Mouse (Mus musculus) stomach, embryonic 16.5 days (tissue): Measurements from ENCODE around the gene Tdgf1. TPM values are rescaled to one million over a fixed set of nuclear protein-coding genes. Genes with fewer than 3 reads are reported as not detected.

ENCODE experiments used
- ATAC-seq: fragments of 200-750 bp; cut with Nextera tagmentation; 2 replicates; pipeline ENCODE4 v1.8.0; 2017; ENCODE audit warnings: moderate number of reproducible peaks, moderate TSS enrichment; ENCODE audit not compliant: insufficient read depth, low FRiP score
- H3K27ac ChIP-seq: fragments of 300-500 bp; sonication (generic); 2 replicates; pipeline ENCODE4 v1.5.1; 2014; ENCODE audit warnings: low read length
- H3K27me3 ChIP-seq: fragments of 300-500 bp; sonication (generic); 2 replicates; pipeline ENCODE4 v1.6.1; 2014; ENCODE audit warnings: low read length, control low read depth, mixed read lengths; ENCODE audit not compliant: control insufficient read depth, insufficient read depth
- H3K36me3 ChIP-seq: fragments of 300-500 bp; sonication (generic); 2 replicates; pipeline ENCODE4 v1.6.1; 2014; ENCODE audit warnings: low read length; ENCODE audit not compliant: control insufficient read depth, insufficient read depth
- H3K4me1 ChIP-seq: fragments of 300-500 bp; sonication (generic); 2 replicates; pipeline ENCODE4 v1.6.1; 2014; ENCODE audit warnings: low read length, control low read depth, mixed read lengths; ENCODE audit not compliant: control insufficient read depth, insufficient read depth
- H3K4me2 ChIP-seq: fragments of 300-500 bp; sonication (generic); 2 replicates; pipeline ENCODE4 v1.6.1; 2014; ENCODE audit warnings: low read depth, low read length, mixed read lengths
- H3K4me3 ChIP-seq: fragments of 300-500 bp; sonication (generic); replicated peaks from 2 replicates; pipeline ENCODE4 v1.5.1; 2014; ENCODE audit warnings: mild to moderate bottlenecking, low read length
- H3K9ac ChIP-seq: fragments of 300-500 bp; sonication (generic); 2 replicates; pipeline ENCODE4 v1.6.1; 2014; ENCODE audit warnings: low read length
- H3K9me3 ChIP-seq: fragments of 300-500 bp; sonication (generic); replicated peaks from 2 replicates; pipeline ENCODE4 v1.6.1; 2016; ENCODE audit warnings: low read length, control low read depth; ENCODE audit not compliant: control insufficient read depth
- WGBS: fragments of 180-500 bp; shearing (Covaris S2); extraction: QIAGEN DNeasy Blood & Tissue Kit; methylation state at CpG from one replicate; pipeline ENCODE4 v1.1.7; 2014; 5-methylcytosine and 5-hydroxymethylcytosine counted together
- polyA plus RNA-seq: library from polyadenylated mRNA; unstranded; fragments of >200 nt; fragmentation: Nextera tagmentation; extraction: Ambion mirVana; gene quantifications from 2 replicates; pipeline ENCODE4 v1.2.1, GENCODE M21; 2015

Gene Tdgf1
- polyA plus RNA-seq, 1 experiment from 2014 or later: not detected

- Histone ChIP-seq H3K4me3 (no peak overlapping the region), H3K27ac (no peak overlapping the region), H3K9me3 (no peaks in the 10 kb centered on the region), H3K4me2 (no peak overlapping the region), H3K36me3 (no peaks in the 10 kb centered on the region), H3K4me1 (no peaks in the 10 kb centered on the region), H3K27me3 (no peaks in the 10 kb centered on the region), H3K9ac (no peak overlapping the region)
- ATAC-seq: no peak
- WGBS: 91% methylated on average over 5 of the region's 5 CpGs
Measured at GRCm38 (mm10) chr9:110985541-110985940, 39.6 kb upstream of the Tdgf1 start.

GRCm38 (mm10) chr9:110984096-110984495 is 38.1 kb upstream of the Tdgf1 start:
- Histone ChIP-seq H3K4me3 (no peak overlapping the region), H3K27me3 (no peaks in the 10 kb centered on the region), H3K27ac (no peak overlapping the region), H3K9me3 (no peaks in the 10 kb centered on the region), H3K4me2 (no peak overlapping the region), H3K4me1 (no peaks in the 10 kb centered on the region), H3K9ac (no peak overlapping the region), H3K36me3 (no peaks in the 10 kb centered on the region)
- ATAC-seq: no peak
- WGBS: 90% methylated on average over 9 of the region's 9 CpGs

- WGBS: 67% methylated on average over 4 of the region's 4 CpGs
- H3K9me3 ChIP-seq: no peaks in the 10 kb centered on the region
Measured at GRCm38 (mm10) chr9:110982351-110982750, 36.4 kb upstream of the Tdgf1 start.

GRCm38 (mm10) chr9:110979411-110979810 is 33.5 kb upstream of the Tdgf1 start:
- Histone ChIP-seq H3K9me3 (no peaks in the 10 kb centered on the region), H3K27ac (no peak overlapping the region), H3K36me3 (no peaks in the 10 kb centered on the region), H3K4me1 (no peaks in the 10 kb centered on the region), H3K4me2 (no peak overlapping the region), H3K9ac (no peak overlapping the region), H3K4me3 (no peak overlapping the region), H3K27me3 (no peaks in the 10 kb centered on the region)
- no peak for ATAC-seq
- WGBS: 87% methylated on average over 11 of the region's 11 CpGs

More at GRCm38 (mm10) chr9:110982351-110982750, 36.4 kb upstream of the Tdgf1 start:
- H3K4me1 ChIP-seq: no peaks in the 10 kb centered on the region
- ATAC-seq: no peak
- H3K27me3 ChIP-seq: no peaks in the 10 kb centered on the region
- no peak overlapping the region for H3K4me3 ChIP-seq
- no peak overlapping the region for H3K4me2 ChIP-seq
- H3K9ac ChIP-seq: no peak overlapping the region
- H3K36me3 ChIP-seq: no peaks in the 10 kb centered on the region
- no peak overlapping the region for H3K27ac ChIP-seq

- Histone ChIP-seq H3K9me3 (no peaks in the 10 kb centered on the region), H3K4me3 (no peak overlapping the region), H3K4me2 (no peak overlapping the region), H3K27me3 (no peaks in the 10 kb centered on the region), H3K4me1 (no peaks in the 10 kb centered on the region), H3K36me3 (no peaks in the 10 kb centered on the region), H3K9ac (no peak overlapping the region), H3K27ac (no peak overlapping the region)
- WGBS: 63% methylated on average over 2 of the region's 2 CpGs
- ATAC-seq: no peak
Measured at GRCm38 (mm10) chr9:110965910-110966231, 19.9 kb upstream of the Tdgf1 start.

GRCm38 (mm10) chr9:110965062-110965909 is 19.3 kb upstream of the Tdgf1 start:
- no peak overlapping the region for H3K4me2 ChIP-seq
- no peaks in the 10 kb centered on the region for H3K36me3 ChIP-seq
- H3K27me3 ChIP-seq: no peaks in the 10 kb centered on the region
- no peaks in the 10 kb centered on the region for H3K4me1 ChIP-seq
- ATAC-seq: no peak
- no peak overlapping the region for H3K9ac ChIP-seq
- 88% methylated on average over 22 of the region's 22 CpGs for WGBS
- H3K27ac ChIP-seq: no peak overlapping the region
- no peak overlapping the region for H3K4me3 ChIP-seq
- no peaks in the 10 kb centered on the region for H3K9me3 ChIP-seq

- no peak overlapping the region for H3K4me3 ChIP-seq
- no peaks in the 10 kb centered on the region for H3K36me3 ChIP-seq
- ATAC-seq: no peak
- whole genome bisulfite sequencing: 86% methylated on average over 8 of the region's 8 CpGs
- H3K9ac ChIP-seq: no peak overlapping the region
- H3K27ac ChIP-seq: no peak overlapping the region
- no peaks in the 10 kb centered on the region for H3K4me1 ChIP-seq
- H3K27me3 ChIP-seq: no peaks in the 10 kb centered on the region
- no peak overlapping the region for H3K4me2 ChIP-seq
- no peaks in the 10 kb centered on the region for H3K9me3 ChIP-seq
Measured at GRCm38 (mm10) chr9:110963566-110964115, 17.7 kb upstream of the Tdgf1 start.

- H3K4me3 ChIP-seq: no peak overlapping the region
- H3K36me3 ChIP-seq: no peaks in the 10 kb centered on the region
- H3K9ac ChIP-seq: no peak overlapping the region
- no peak overlapping the region for H3K27ac ChIP-seq
- H3K4me1 ChIP-seq: no peaks in the 10 kb centered on the region
- H3K27me3 ChIP-seq: no peaks in the 10 kb centered on the region
- H3K9me3 ChIP-seq: no peaks in the 10 kb centered on the region
- 98% methylated on average over 8 of the region's 8 CpGs for WGBS
- no peak for ATAC-seq
- no peak overlapping the region for H3K4me2 ChIP-seq
Measured at GRCm38 (mm10) chr9:110961386-110961785, 15.4 kb upstream of the Tdgf1 start.

- H3K4me1 ChIP-seq: no peaks in the 10 kb centered on the region
- 79% methylated on average over 13 of the region's 13 CpGs for WGBS
- no peaks in the 10 kb centered on the region for H3K9me3 ChIP-seq
- no peaks in the 10 kb centered on the region for H3K27me3 ChIP-seq
- no peak for ATAC-seq
- H3K4me3 ChIP-seq: no peak overlapping the region
- H3K9ac ChIP-seq: no peak overlapping the region
- no peaks in the 10 kb centered on the region for H3K36me3 ChIP-seq
- no peak overlapping the region for H3K4me2 ChIP-seq
- H3K27ac ChIP-seq: no peak overlapping the region
Measured at GRCm38 (mm10) chr9:110960230-110961149, 14.5 kb upstream of the Tdgf1 start.
